Mouse (Mus musculus) brain, adult 2 months (tissue): ENCODE measurements around the gene Tuba3b.
A peak's percentile ranks its signal among the peaks of the same experiment; 100 is the strongest.

ENCODE experiments used
- DNase-seq: peaks from one replicate; pipeline ENCODE4 v3.0.0; 2011; ENCODE audit warnings: low read depth, low spot score

Gene Tuba3b

GRCm38 (mm10) chr6:145615666-145616210, at the start of gene Tuba3b:
Tuba3b (plus strand) TSS chr6:145615757.
- no peak for DNase-seq

- peak; percentile 31 for DNase-seq
Observed at GRCm38 (mm10) chr6:145567296-145567695, 48.3 kb upstream of the Tuba3b start.

GRCm38 (mm10) chr6:145567832-145568231, 47.7 kb upstream of the Tuba3b start:
- DNase-seq, result peak; percentile 73

- no peak for DNase-seq
Observed at GRCm38 (mm10) chr6:145568701-145569100, 46.9 kb upstream of the Tuba3b start.

- DNase-seq, result peak; percentile 94
Observed at GRCm38 (mm10) chr6:145573250-145574013, 42.1 kb upstream of the Tuba3b start.

GRCm38 (mm10) chr6:145576762-145577161, 38.8 kb upstream of the Tuba3b start:
- DNase-seq, result no peak

GRCm38 (mm10) chr6:145578457-145579185, 36.9 kb upstream of the Tuba3b start:
- peak; percentile 19 for DNase-seq

GRCm38 (mm10) chr6:145579761-145580160, 35.8 kb upstream of the Tuba3b start:
- DNase-seq, result no peak

- DNase-seq, result no peak
Observed at GRCm38 (mm10) chr6:145581366-145582170, 34.0 kb upstream of the Tuba3b start.

GRCm38 (mm10) chr6:145585052-145585973, 30.2 kb upstream of the Tuba3b start:
- peak; percentile 79 for DNase-seq

- DNase-seq, result no peak
Observed at GRCm38 (mm10) chr6:145590501-145591293, 24.9 kb upstream of the Tuba3b start.

GRCm38 (mm10) chr6:145591578-145591977, 24.0 kb upstream of the Tuba3b start:
- no peak for DNase-seq

GRCm38 (mm10) chr6:145592036-145592435, 23.5 kb upstream of the Tuba3b start:
- DNase-seq, result no peak

GRCm38 (mm10) chr6:145592531-145592998, 23.0 kb upstream of the Tuba3b start:
- peak; percentile 31 for DNase-seq

GRCm38 (mm10) chr6:145593991-145594390, 21.6 kb upstream of the Tuba3b start:
- DNase-seq, result no peak

GRCm38 (mm10) chr6:145595905-145596304, 19.7 kb upstream of the Tuba3b start:
- no peak for DNase-seq

GRCm38 (mm10) chr6:145598794-145599555, 16.6 kb upstream of the Tuba3b start:
- DNase-seq, result peak; percentile 77

- peak; percentile 42 for DNase-seq
Observed at GRCm38 (mm10) chr6:145604126-145604525, 11.4 kb upstream of the Tuba3b start.

GRCm38 (mm10) chr6:145604648-145605047, 10.9 kb upstream of the Tuba3b start:
- DNase-seq, result no peak
